Mouse (Mus musculus): ENCODE data around the gene Tcea2. TPM values are rescaled to one million over a fixed set of nuclear protein-coding genes. Genes with fewer than 3 reads are reported as not detected.
A peak's percentile ranks its signal among the peaks of the same experiment; 100 is the strongest.

The Tcea2 gene
- polyA plus RNA-seq, 1 experiment = 4.4 TPM

DNA sequence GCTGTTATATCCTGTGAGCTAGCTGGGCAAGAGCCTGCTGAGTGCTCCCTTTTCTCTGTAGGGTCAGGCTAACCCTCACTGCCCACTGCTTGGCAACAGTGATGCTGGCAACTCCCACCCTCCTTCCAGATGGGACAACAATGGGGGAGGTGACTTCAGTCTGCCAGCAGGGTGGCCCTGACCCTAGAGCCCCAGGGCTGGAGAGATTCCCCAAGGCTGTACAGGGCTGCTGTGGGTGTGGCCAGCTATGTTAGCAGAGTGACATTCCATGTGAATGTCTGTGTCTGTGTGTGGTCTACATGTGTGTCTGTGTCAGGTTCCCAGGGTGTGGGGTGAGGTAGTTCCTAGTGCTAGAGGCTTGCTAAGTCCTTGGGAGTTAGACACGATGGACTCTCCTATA, 6.6 kb upstream of the Tcea2 start:
- Histone ChIP-seq H3K4me3 (ENCODE audit: insufficient read depth, low read length) (no peak overlapping the region), H3K27ac (ENCODE audit: insufficient read depth, low read depth, low read length) (no peak overlapping the region), H3K4me1 (ENCODE audit: control insufficient read depth, insufficient read depth, low read length) (peaks cover 8% of the 10 kb centered on the region)
- TF ChIP-seq CTCF (IDR thresholded peaks at IDR 0.05; ENCODE audit: low read depth, low read length) (no peak), POLR2A (IDR thresholded peaks at IDR 0.05; ENCODE audit: borderline replicate concordance, low read depth, low read length) (no peak)

DNA sequence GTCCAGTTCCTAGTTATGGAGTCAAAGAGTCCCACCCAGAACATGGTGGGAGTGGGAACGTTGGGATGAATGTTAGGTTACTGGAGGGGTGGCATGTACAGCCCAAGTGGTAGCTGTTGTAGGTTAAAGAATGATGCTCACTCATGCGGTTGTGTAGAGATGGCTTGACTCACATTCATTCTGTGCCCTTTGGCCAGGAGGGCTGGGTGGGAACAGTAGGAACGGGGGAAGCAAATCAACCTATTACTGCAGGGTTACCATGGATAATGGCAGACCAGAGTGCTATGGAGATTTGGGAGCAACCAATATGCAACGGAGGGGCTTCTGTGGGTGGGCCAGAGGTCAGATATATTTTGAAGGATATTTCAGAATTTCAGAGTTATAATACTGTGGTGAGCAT, 5.2 kb upstream of the Tcea2 start:
- Histone ChIP-seq H3K27ac (ENCODE audit: insufficient read depth, low read depth, low read length) (no peak overlapping the region), H3K4me3 (ENCODE audit: insufficient read depth, low read length) (no peak overlapping the region), H3K4me1 (ENCODE audit: control insufficient read depth, insufficient read depth, low read length) (peaks cover 11% of the 10 kb centered on the region)
- no peak for TF ChIP-seq POLR2A (IDR thresholded peaks at IDR 0.05; ENCODE audit: borderline replicate concordance, low read depth, low read length)
- TF ChIP-seq CTCF (IDR thresholded peaks at IDR 0.05; ENCODE audit: low read depth, low read length) = no peak

DNA sequence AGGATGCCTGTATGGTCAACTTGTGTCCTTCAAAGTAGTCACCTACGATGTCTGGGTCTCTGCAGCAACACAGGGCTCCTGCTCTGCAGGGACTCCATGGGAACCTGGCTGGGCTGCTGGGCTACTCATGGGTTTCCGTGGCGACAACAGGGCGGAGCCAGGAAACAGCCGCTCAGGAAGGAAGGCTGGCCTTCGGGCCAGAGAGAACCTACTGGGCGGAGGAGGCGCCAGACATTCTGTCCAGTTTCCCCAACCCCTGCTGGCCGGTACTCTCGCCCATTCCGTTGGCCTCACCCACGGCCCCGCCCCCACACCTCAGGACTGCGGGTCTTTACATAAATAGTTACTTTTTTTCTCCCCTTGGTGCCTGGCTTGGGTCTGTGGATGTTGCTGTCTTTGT, 4.7 kb upstream of the Tcea2 start:
- Histone ChIP-seq H3K4me3 (ENCODE audit: insufficient read depth, low read length) (peak overlapping the region; percentile 41), H3K27ac (ENCODE audit: insufficient read depth, low read depth, low read length) (no peak overlapping the region), H3K4me1 (ENCODE audit: control insufficient read depth, insufficient read depth, low read length) (peaks cover 11% of the 10 kb centered on the region)
- TF ChIP-seq POLR2A (IDR thresholded peaks at IDR 0.05; ENCODE audit: borderline replicate concordance, low read depth, low read length) = no peak
- no peak for TF ChIP-seq CTCF (IDR thresholded peaks at IDR 0.05; ENCODE audit: low read depth, low read length)

DNA sequence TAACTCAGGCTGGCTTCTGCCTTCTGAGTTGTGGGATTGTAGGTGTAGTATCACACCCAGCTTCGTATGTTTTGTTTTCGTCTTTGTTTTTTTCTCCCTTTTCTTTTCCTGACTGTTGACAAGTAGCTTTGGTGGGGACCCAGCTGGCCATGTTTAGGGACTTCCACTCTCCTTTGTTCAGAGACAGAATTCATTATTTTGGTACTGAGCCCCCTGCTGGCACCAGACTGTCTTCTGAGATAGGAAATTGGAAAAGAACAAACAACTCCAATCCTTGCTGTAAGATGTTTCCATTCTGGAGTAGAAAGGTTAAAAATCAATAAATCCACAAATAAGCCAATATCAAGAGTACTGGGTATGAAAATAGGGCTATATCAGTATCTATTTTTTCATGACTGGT, 3.7 kb upstream of the Tcea2 start:
- H3K4me1 ChIP-seq (ENCODE audit: control insufficient read depth, insufficient read depth, low read length) = peaks cover 13% of the 10 kb centered on the region
- TF ChIP-seq POLR2A (IDR thresholded peaks at IDR 0.05; ENCODE audit: borderline replicate concordance, low read depth, low read length) = no peak
- TF ChIP-seq CTCF (IDR thresholded peaks at IDR 0.05; ENCODE audit: low read depth, low read length) = no peak
- H3K27ac ChIP-seq (ENCODE audit: insufficient read depth, low read depth, low read length) = no peak overlapping the region
- no peak overlapping the region for H3K4me3 ChIP-seq (ENCODE audit: insufficient read depth, low read length)

DNA sequence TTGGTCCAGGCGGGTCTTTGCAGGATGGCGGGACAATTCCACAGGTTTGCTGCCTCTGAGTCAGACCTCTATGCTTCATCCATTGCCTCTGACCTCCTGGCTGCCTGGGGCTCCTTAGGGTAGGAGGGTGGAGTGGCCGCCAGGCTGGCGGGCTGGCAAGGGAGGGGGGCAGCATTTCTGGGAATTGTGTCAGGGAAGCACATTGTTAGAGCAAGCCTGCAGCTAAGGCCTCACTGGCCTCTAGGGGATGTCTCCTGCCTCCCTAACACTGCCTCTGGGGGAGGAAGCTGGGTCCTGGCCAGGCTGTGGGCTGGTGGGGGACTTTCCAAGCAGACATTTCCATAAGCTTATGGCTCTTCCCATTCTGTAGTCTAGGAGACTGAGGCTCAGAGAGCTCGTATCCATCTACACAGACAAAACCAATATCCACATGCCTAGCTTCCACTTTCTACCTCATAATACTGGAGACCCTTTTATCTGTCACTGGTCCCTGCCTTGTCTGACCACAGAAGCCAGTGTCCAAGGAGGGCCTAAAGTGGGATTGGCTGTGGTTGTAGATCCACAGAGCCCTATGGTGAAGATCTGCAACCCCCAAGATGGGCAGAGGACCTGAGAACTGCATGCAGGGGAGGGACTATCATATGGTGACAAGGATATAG, 2.9 kb upstream of the Tcea2 start:
- peaks cover 13% of the 10 kb centered on the region for H3K4me1 ChIP-seq (ENCODE audit: control insufficient read depth, insufficient read depth, low read length)
- no peak overlapping the region for H3K27ac ChIP-seq (ENCODE audit: insufficient read depth, low read depth, low read length)
- H3K4me3 ChIP-seq (ENCODE audit: insufficient read depth, low read length) = no peak overlapping the region
- TF ChIP-seq CTCF (IDR thresholded peaks at IDR 0.05; ENCODE audit: low read depth, low read length) = no peak
- no peak for TF ChIP-seq POLR2A (IDR thresholded peaks at IDR 0.05; ENCODE audit: borderline replicate concordance, low read depth, low read length)

DNA sequence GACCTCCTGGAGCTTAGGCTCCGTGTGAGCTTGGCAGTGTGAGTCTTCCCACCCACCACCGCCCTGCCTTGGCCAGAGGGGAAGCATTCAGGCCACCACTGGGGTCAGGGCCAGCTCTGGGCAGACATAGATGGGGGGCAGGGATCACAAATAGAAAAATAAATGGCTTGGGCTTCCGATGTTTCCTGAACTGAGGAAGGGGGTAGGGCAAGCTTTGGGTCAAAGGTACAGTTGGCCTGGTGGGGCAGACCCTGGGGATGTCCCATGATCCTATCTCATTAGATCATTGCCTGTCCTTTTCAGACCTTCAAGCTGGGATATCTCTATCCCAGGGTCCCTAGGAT, 2.4 kb upstream of the Tcea2 start:
- TF ChIP-seq CTCF (IDR thresholded peaks at IDR 0.05; ENCODE audit: low read depth, low read length) = no peak
- no peak for TF ChIP-seq POLR2A (IDR thresholded peaks at IDR 0.05; ENCODE audit: borderline replicate concordance, low read depth, low read length)
- H3K4me3 ChIP-seq (ENCODE audit: insufficient read depth, low read length) = no peak overlapping the region

DNA sequence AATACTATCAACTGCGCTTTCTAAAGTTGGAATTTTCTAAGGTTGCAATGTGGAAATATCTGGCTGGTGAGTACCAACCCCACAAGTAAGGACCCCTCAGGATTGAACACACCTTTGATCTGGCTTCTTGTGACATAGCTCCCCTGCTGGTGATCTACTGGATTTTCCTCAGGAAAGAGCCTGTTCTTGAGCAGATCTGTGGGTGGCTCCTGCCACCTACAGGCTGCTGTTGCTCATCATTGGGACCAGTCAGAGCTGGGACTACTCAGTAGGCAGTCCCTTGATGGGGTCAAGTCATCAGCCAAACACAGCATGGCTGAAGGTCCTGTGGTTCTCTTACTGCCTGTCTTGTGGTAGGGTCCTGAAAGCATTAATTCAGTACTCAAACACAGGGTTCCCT, 1.3 kb upstream of the Tcea2 start:
- Histone ChIP-seq H3K27ac (ENCODE audit: insufficient read depth, low read depth, low read length) (no peak overlapping the region), H3K4me1 (ENCODE audit: control insufficient read depth, insufficient read depth, low read length) (peaks cover 13% of the 10 kb centered on the region), H3K4me3 (ENCODE audit: insufficient read depth, low read length) (no peak overlapping the region)
- TF ChIP-seq POLR2A (IDR thresholded peaks at IDR 0.05; ENCODE audit: borderline replicate concordance, low read depth, low read length) (no peak), CTCF (IDR thresholded peaks at IDR 0.05; ENCODE audit: low read depth, low read length) (peak; percentile 96)

More for the DNA sequence above, 2.4 kb upstream of the Tcea2 start:
- no peak overlapping the region for H3K27ac ChIP-seq (ENCODE audit: insufficient read depth, low read depth, low read length)
- H3K4me1 ChIP-seq (ENCODE audit: control insufficient read depth, insufficient read depth, low read length) = peaks cover 13% of the 10 kb centered on the region

DNA sequence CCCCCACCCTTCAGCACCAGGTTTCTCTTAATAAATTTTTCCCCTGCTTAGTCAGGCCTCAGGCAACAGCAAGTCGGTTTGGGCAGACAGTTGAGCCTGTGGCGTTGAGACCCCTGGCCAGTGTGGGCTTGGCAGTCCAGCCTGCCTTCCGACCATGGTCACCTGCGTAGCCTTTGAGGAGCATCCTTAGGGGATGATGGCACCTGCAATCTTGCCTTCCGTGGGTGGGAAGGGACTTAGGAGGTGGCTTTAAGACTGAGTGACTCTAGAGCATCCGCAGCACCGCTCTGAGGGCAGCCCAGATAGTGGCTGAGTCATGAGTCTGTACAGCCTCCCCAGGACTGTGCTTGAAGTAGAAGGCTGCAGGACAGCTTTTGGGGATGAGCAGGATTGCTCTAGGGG, 607 bp downstream of the Tcea2 start:
- Histone ChIP-seq H3K4me1 (ENCODE audit: control insufficient read depth, insufficient read depth, low read length) (peaks cover 12% of the 10 kb centered on the region), H3K27ac (ENCODE audit: insufficient read depth, low read depth, low read length) (no peak overlapping the region), H3K4me3 (ENCODE audit: insufficient read depth, low read length) (peak overlapping the region; percentile 68)
- TF ChIP-seq CTCF (IDR thresholded peaks at IDR 0.05; ENCODE audit: low read depth, low read length) = no peak
- TF ChIP-seq POLR2A (IDR thresholded peaks at IDR 0.05; ENCODE audit: borderline replicate concordance, low read depth, low read length) = 0 out of 2 replicates have a peak, but pooled peaks have one; percentile 19

DNA sequence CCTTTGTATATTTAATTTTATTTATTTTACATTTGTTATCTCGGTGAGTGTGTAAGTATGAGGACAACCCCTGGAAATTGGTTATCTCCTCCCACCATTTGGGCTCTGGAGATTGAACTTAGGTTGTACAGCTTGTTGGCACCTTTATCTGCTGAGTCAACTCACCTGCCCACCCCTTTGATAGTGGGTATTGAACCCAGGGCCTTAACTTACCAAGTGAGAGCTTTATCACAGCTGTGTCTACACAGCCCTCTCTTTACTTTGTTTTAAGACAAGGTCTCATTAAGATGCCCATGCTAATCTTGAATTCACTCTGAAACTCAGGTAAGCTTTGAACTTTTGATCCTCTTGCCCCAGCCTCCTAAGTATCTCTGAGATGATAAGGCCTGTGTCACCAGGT, 1.9 kb downstream of the Tcea2 start:
- peaks cover 9% of the 10 kb centered on the region; the same call in 1 of the 2 replicates for H3K4me1 ChIP-seq (ENCODE audit: control insufficient read depth, insufficient read depth, low read length)
- no peak for TF ChIP-seq CTCF (IDR thresholded peaks at IDR 0.05; ENCODE audit: low read depth, low read length)
- no peak for TF ChIP-seq POLR2A (IDR thresholded peaks at IDR 0.05; ENCODE audit: borderline replicate concordance, low read depth, low read length)
- no peak overlapping the region for H3K4me3 ChIP-seq (ENCODE audit: insufficient read depth, low read length)
- H3K27ac ChIP-seq (ENCODE audit: insufficient read depth, low read depth, low read length) = no peak overlapping the region

DNA sequence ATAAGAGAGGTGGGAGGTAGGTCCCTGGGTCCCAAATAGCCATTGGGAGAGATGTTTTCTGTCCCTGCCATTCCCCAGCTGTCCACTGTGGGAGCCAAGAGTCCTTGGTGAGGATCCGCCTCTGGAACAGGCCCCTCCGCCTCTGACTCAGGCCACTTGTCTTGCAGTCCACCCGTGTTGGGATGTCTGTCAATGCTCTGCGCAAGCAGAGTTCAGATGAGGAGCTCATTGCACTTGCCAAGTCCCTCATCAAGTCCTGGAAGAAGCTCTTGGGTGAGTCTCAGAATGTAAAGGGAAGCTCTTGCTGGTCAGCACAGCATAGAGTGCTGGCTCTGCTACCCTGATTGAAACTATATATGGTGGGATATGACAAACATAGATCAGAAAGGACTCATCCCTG, 3.3 kb downstream of the Tcea2 start:
- TF ChIP-seq POLR2A (IDR thresholded peaks at IDR 0.05; ENCODE audit: borderline replicate concordance, low read depth, low read length) (no peak), CTCF (IDR thresholded peaks at IDR 0.05; ENCODE audit: low read depth, low read length) (no peak)
- peaks cover 9% of the 10 kb centered on the region; the same call in 1 of the 2 replicates for H3K4me1 ChIP-seq (ENCODE audit: control insufficient read depth, insufficient read depth, low read length)
- no peak overlapping the region for H3K27ac ChIP-seq (ENCODE audit: insufficient read depth, low read depth, low read length)
- H3K4me3 ChIP-seq (ENCODE audit: insufficient read depth, low read length) = no peak overlapping the region

Measured in bone marrow macrophage, adult 2 months (primary cell).